Mouse (Mus musculus) brain, embryonic 14.5 days (tissue): Measurements from ENCODE around the gene Traf6.

ENCODE experiments used
- CTCF ChIP-seq: fragments of 200-500 bp; IDR thresholded peaks from 2 replicates; pipeline ENCODE4 v1.5.1; 2012; ENCODE audit warnings: inconsistent platforms, mild to moderate bottlenecking, moderate library complexity, borderline replicate concordance; ENCODE audit not compliant: insufficient read depth, insufficient read length; ENCODE audit errors: extremely low read depth
- POLR2A ChIP-seq: fragments of 200-500 bp; IDR thresholded peaks from 2 replicates; pipeline ENCODE4 v1.6.1; 2012; ENCODE audit warnings: mild to moderate bottlenecking, inconsistent platforms, borderline replicate concordance; ENCODE audit not compliant: poor library complexity, insufficient read depth, insufficient read length, severe bottlenecking; ENCODE audit errors: extremely low read depth

- TF ChIP-seq CTCF, result no peak
- TF ChIP-seq POLR2A, result no peak
These were observed 6.2 kb downstream of the Traf6 start for GRCm38 (mm10) chr2:101684421-101684820.
